Mouse (Mus musculus) lung, postnatal 36 days (tissue): ENCODE measurements around the gene Bcl2l1.
A peak's percentile ranks its signal among the peaks of the same experiment; 100 is the strongest.

Source experiments
- DNase-seq: peaks from one replicate; pipeline ENCODE4 v3.0.0; 2022; ENCODE audit warnings: mixed read lengths

Bcl2l1 gene

DNA sequence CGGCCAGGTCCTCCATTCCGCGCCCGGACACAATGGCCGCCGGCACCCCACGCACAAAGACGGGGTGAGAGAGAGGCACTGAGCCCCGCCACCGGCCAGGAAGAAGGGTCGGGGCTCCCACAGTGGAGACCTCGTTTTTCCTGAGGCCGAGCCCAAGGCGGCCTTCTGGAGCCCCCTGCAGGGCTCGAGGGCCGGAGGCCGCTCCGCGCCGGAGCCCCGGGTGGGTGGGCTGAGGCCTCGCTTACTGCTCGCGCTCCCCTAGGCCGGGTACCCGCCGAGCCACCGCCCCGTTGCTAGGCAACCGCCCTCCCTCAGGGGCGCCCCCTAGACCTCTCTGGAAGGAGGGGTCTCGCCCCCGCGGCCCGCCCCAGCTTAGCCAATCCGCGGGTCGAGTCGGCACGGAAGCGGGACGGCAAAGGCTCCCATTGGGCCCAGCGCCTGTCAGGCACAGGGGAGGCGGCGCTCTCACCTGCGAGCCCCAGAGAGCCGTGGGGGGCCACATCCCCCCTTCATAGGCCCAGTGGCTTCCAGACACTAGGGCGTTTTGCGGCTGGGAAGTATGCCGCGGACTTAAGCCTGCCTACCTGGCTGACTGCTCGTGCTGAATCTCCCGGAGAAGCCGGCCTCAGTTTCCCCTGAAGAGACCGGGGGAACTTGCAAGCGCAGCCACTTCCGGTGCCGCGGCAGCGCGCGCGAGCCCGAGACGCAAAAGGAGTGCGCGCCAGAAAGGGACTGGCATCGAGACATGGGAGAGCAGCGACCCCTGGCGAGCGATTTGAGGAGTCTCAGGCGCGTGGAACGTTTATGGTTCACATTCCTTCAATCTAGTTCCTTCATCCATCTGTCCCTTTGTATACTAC lies at the start of gene Bcl2l1:
Gene Bcl2l1 (minus strand): TSS at position 710 of the 860 bp plus-strand sequence.
- DNase-seq, result peak; percentile 98

- DNase-seq, result peak; percentile 22
These were observed 49.4 kb upstream of the Bcl2l1 start for GRCm38 (mm10) chr2:152880898-152881297.

GRCm38 (mm10) chr2:152878239-152878638 lies 46.7 kb upstream of the Bcl2l1 start:
- DNase-seq, result no peak

GRCm38 (mm10) chr2:152863346-152863745 lies 31.8 kb upstream of the Bcl2l1 start:
- no peak for DNase-seq

- DNase-seq, result no peak
These were observed 31.1 kb upstream of the Bcl2l1 start for GRCm38 (mm10) chr2:152862638-152863037.

GRCm38 (mm10) chr2:152861891-152862290 lies 30.4 kb upstream of the Bcl2l1 start:
- peak; percentile 5 for DNase-seq

DNA sequence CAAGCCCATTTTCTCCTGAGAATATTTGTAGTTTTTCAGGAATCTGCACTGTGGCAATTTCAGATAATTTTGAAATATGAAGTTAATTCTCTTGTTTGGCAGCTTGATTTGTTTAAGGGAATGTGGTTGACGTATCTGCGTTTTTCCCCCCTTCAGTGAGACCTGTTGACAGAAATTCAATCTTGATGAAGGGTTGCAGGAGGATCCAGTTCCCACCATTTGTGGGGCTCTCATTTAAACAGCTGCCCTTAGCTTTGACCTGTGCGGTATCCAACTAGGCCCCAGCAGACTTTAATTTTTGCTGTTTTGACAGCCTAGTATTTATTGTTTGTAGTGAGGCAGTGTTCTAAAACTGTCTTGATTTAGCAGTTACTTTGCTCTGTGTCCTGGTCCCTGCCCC lies 28.0 kb upstream of the Bcl2l1 start:
- no peak for DNase-seq

DNA sequence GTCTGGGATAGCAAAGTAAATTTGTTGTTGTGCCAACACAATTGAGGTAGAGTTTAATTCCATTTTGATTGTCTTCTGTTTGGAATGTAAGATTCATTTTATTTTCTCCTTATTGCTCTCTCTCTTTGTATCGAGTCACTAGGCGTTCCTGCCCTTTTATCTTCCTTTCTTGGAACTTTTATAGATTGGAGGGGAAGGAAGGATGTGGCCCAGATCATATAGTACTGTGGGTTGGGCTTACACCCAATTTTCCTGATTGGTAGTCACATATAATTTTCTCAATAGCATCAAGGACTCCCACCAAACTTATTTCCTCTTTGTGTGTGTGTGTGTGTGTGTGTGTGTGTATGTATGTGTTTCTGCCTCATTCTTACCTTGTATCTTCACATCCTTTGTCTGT lies 16.9 kb upstream of the Bcl2l1 start:
- no peak for DNase-seq

- peak; percentile 100 for DNase-seq
These were observed 16.3 kb upstream of the Bcl2l1 start, which contains the start of gene Tpx2 for GRCm38 (mm10) chr2:152847815-152848302. Tpx2 (plus strand) TSS chr2:152847964.

GRCm38 (mm10) chr2:152847057-152847814 lies 15.7 kb upstream of the Bcl2l1 start:
- DNase-seq, result no peak

DNA sequence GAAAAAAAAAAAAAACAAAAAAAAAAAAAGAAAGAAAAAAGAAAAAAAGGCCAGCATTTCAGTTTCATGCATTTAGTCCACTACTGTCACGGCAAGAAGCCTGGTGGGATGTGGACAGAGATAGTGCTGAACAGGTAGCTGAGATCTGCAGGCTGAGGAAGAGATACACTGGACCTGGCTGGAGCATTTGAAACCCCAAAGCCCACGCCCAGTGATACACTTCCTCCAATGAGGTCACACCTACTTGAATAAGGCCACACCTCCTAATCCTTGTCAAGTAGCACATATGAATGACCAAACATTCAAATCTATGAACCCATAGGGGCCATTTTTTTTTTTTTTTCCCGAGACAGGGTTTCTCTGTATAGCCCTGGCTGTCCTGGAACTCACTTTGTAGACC lies 11.2 kb upstream of the Bcl2l1 start:
- DNase-seq, result no peak

DNA sequence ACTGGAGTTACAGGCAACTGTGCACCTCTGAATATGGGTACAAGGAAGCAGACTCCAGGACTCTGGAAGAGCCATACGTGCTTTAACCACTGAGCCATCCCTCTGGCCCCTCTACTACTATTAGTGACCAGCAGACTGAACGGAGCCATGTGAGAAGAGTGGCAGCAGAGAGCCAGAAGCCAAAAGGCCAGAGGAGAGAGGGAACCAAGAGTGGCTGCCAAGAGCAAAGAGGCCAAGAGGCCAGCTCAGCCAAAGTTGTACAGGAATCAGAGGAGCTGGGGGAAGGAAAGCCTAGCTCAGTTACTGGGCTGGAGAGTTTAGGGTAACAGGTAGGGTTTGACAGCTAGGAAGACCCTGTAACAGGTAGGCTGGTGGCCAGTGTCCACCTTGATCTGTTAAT lies 7.7 kb upstream of the Bcl2l1 start:
- DNase-seq, result no peak

- DNase-seq, result peak; percentile 96
These were observed 1.3 kb downstream of the Bcl2l1 start for GRCm38 (mm10) chr2:152830021-152830921.

DNA sequence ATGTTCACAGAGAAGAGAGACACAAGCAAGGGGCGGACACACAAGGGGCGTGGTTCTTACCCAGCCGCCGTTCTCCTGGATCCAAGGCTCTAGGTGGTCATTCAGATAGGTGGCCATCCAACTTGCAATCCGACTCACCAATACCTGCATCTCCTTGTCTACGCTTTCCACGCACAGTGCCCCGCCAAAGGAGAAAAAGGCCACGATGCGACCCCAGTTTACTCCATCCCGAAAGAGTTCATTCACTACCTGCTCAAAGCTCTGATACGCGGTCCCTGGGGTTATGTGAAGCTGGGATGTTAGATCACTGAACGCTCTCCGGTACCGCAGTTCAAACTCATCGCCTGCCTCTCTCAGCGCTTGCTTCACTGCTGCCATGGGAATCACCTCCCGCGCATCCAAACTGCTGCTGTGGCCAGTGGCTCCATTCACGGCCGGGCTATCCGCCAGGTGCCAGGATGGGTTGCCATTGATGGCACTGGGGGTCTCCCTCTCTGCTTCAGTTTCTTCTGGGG lies 2.1 kb downstream of the Bcl2l1 start:
- DNase-seq, result peak; percentile 70

DNA sequence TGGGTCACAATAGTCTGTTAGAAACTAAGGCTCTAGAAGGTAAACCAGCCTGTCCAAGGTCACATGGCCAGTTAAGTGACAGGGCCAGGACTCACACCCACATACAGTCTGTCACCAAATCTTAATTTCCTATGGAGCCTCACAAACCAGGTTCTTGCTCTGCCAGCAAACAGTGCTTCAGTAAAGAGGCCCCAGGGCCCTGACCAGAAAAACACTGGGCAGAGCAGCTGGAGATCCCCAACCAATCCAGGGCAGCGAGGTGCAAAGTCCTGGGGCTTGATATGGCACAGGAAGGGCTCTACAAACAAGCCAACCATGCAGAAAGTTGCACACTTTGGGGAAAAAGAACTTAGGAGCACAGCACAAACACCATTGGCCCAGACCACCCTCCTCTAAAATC lies 3.0 kb downstream of the Bcl2l1 start:
- no peak for DNase-seq

- DNase-seq, result peak; percentile 65
These were observed 3.5 kb downstream of the Bcl2l1 start for GRCm38 (mm10) chr2:152828011-152828370.

GRCm38 (mm10) chr2:152827321-152828010 lies 4.1 kb downstream of the Bcl2l1 start:
- DNase-seq, result peak; percentile 81

GRCm38 (mm10) chr2:152826481-152826880 lies 5.0 kb downstream of the Bcl2l1 start:
- DNase-seq, result no peak

DNA sequence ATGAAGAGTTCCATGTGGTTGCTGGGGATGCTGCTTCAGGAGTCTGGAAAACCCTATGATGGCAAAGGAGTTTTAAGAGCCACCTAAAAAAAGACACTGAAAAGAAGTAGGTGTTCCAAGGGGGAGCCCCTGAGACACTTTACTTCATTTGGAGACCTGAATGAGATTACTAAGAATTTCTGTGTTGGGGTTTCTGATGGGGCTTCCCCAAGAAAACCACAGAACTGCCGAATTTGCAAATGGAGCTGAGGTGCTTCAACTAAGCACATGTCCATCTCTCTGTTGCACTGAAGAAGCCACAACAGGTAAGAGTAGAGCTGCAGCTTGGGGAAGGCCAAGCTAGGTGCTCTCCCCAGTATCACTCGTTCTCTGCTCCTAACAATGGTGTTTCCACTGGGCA lies 5.8 kb downstream of the Bcl2l1 start:
- no peak for DNase-seq

GRCm38 (mm10) chr2:152825168-152825697 lies 6.3 kb downstream of the Bcl2l1 start:
- no peak for DNase-seq

DNA sequence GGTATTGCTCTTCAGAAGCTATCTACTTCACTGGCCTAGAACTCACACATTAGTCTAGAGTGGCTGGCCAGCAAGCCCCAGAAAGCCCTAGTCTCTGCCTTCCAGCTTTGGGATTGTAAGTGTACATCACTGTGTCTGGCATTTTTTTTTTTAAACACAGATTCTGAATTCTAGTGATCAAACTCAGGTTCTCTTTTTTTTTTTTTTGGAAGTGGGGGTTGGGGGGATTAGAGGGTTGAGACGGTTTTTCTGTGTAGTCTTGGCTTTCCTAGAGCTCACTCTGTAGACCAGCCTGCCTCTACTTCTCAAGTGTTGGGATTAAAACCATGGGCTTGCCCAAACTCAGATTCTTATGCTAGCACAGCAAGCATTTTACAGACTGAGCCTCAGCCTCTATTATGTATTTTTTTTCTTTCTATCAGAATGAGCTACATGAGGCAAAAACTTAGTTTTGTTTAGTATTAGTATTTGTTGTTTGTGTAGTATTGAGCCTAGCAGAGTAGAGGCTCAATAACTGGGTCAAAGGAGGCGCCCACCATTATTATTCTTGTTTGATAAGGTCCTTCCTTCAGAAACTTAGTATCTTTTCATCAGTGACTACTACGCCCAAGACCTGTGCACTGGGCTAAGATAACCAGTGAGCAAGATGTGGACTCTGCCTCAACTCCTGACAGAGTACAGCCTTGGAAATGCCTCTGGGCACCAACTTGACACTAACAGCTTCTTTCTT lies 6.9 kb downstream of the Bcl2l1 start:
- DNase-seq, result no peak
